Mouse (Mus musculus): Measurements from ENCODE around the gene Olfr480.

Olfr480 gene

DNA sequence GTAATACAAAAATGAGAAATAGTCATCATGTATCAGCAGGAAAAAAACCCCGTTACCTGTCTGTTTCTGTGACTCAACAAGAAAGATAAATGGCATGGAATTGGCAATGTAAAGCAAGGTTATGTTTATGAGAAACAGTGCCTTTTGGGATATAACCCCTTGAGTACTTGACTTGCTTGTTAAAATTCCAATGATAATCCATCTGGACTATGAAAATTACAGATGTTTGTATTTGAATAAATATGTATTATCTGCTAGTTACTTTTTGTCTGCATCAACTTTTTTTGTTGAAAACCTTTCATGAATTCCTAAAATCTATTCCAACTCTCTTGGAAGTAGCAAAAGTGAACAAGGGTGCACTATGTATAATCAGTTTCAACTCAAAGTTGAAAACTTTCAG, at the start of gene Olfr480:
Olfr480 (minus strand) TSS at position 101 of the 400 bp plus-strand sequence.
- DNase-seq (ENCODE audit: low read depth) = no peak

DNA sequence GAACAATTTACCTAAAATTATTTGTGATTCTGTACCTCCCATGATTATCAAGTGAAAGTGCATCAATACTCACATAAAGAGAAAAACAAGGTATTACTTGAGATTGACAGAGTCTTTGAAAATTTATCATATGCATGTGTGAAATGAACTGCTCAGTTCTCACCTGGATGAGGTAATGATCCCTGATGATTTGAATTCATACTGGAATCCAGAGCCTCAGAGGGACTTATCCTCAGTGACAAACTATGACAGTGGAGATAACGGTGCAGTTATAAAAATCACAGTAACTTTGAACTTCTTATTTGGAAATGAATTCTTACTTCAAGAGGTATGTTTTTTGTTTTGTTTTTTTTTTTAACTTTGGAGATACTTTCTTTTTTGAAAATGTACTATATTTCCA, 33.4 kb upstream of the Olfr480 start, which contains the start of gene Olfr483:
Olfr483 (plus strand) TSS at position 301 of the 400 bp plus-strand sequence.
- no peak for DNase-seq (ENCODE audit: low read depth)

DNA sequence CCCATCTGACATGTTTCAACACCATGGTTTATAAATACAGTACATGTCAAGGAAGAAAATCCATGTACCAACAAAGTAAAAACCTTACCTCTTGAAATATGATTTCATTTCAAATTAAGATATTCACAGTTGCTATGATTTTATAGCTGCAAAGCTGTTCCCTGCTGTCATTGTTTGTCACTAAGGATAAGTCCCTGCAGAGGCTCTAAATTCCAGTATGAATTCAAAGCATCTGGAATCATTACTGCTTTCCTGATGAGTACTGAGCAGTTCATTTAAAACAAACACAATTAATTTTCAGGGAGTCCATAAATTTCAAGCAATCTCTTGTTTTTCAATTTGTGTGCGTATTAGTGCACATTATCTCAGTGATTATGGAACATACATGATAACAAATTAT, 30.3 kb upstream of the Olfr480 start, which contains the start of gene Olfr482:
Olfr482 (minus strand) TSS at position 101 of the 400 bp plus-strand sequence.
- DNase-seq (ENCODE audit: low read depth) = no peak

DNA sequence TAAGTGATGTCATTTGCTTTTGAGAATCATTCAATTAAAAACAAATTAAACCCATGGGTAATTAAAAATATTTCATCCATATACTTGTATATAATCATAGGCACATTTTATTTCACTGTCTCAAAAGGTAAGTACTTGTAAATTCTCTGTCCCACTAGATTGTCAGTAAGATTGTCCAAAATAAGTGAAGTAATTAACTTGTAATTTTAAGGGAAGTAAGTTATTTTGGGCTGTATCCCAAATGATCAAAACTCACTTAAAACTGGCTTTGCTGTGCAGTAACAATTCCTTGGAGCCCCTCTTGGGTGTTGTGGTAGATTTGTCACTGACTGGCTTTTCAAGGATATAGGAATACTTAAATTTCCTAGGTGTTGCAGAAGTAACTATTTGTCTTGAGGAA, 12.4 kb upstream of the Olfr480 start, which contains the start of gene Olfr481:
Olfr481 (plus strand) TSS at position 301 of the 400 bp plus-strand sequence.
- no peak for DNase-seq (ENCODE audit: low read depth)

DNA sequence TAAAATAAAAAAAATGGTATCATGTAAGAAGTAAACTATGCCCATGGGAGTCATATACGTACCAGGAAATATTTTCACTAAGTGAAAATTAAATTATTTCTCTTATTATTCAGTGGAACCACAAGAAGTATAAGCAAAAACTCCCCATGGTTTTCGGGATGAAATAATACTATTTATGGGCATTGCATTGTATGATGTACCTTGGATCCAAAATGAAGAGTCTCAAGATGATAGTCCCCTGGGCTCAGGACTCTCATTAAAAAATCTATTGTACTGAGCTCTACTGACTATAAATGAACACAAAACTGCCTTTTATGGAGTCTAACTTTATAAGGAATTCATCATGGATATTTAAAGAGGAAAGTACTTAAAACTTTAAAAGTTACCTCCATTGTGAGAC, 16.8 kb downstream of the Olfr480 start, which contains the start of gene Olfr479:
Olfr479 (plus strand) TSS at position 301 of the 400 bp plus-strand sequence.
- no peak for DNase-seq (ENCODE audit: low read depth)

DNA sequence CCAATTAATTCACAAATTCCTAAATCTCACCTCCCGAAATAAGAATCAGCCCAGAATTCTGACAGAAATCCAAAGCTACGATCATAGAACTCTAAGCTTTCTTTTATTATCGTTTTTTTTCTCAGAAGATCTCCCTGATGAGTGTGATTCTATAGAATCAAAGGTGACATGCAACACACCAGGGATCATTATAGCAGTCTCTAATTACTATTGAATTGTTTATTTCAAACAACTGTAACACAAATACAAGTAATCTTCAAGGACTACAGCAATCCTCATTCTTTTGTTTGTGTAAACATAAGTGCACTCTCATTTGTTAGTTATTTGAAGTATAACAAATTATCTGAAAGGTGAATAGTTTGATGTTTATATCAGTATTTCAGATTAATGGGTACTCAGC, 33.3 kb downstream of the Olfr480 start, which contains the start of gene Olfr478:
Olfr478 (minus strand) TSS at position 101 of the 400 bp plus-strand sequence.
- DNase-seq (ENCODE audit: low read depth) = no peak
